Mouse (Mus musculus) ES-Bruce4 (cell line): ENCODE measurements around the gene Cmtm2b. TPM values are rescaled to one million over a fixed set of nuclear protein-coding genes. Genes with fewer than 3 reads are reported as not detected.

Experiments used
- H3K27ac ChIP-seq: 2 replicates; pipeline ENCODE4 v1.5.1; 2012; ENCODE audit warnings: low read length, inconsistent platforms; ENCODE audit not compliant: insufficient read depth
- H3K27me3 ChIP-seq: 2 replicates; pipeline ENCODE4 v1.6.1; 2012; ENCODE audit warnings: mild to moderate bottlenecking, low read length, inconsistent platforms; ENCODE audit not compliant: control insufficient read depth, poor library complexity, insufficient read depth, severe bottlenecking
- H3K36me3 ChIP-seq: 2 replicates; pipeline ENCODE4 v1.6.1; 2012; ENCODE audit warnings: inconsistent platforms, mild to moderate bottlenecking, low read length, moderate library complexity; ENCODE audit not compliant: control insufficient read depth, poor library complexity, insufficient read depth, severe bottlenecking
- H3K4me1 ChIP-seq: one replicate; pipeline ENCODE4 v1.8.1; 2011; ENCODE audit warnings: low read length; ENCODE audit not compliant: control insufficient read depth, insufficient read depth
- H3K4me3 ChIP-seq: 2 replicates; pipeline ENCODE4 v1.5.1; 2011; ENCODE audit warnings: low read depth, mild to moderate bottlenecking, low read length
- H3K9ac ChIP-seq: 2 replicates; pipeline ENCODE4 v1.6.1; 2012; ENCODE audit warnings: low read depth, mild to moderate bottlenecking, inconsistent platforms; ENCODE audit not compliant: poor library complexity, severe bottlenecking
- H3K9me3 ChIP-seq: replicated peaks from 2 replicates; pipeline ENCODE4 v1.6.1; 2012; ENCODE audit warnings: mild to moderate bottlenecking, low read length, inconsistent platforms; ENCODE audit not compliant: control insufficient read depth, poor library complexity, insufficient read depth, severe bottlenecking
- CTCF ChIP-seq: IDR thresholded peaks from one replicate; pipeline ENCODE4 v1.8.1; 2011; ENCODE audit warnings: low read depth, low read length
- EP300 ChIP-seq: IDR thresholded peaks from 2 replicates; pipeline ENCODE4 v1.6.1; 2011; ENCODE audit warnings: low read depth, low read length; ENCODE audit not compliant: insufficient read depth
- POLR2A ChIP-seq: IDR thresholded peaks from one replicate; pipeline ENCODE4 v1.8.1; 2011; ENCODE audit warnings: low read length; ENCODE audit not compliant: insufficient read depth
- polyA plus RNA-seq: library from polyadenylated mRNA; stranded (reverse); fragments of >200 nt; gene quantifications from 2 replicates; pipeline ENCODE4 v1.2.4, GENCODE M21; 2011; ENCODE audit warnings: low read depth; ENCODE audit not compliant: missing spikeins, insufficient read depth, insufficient read length

Gene Cmtm2b
- polyA plus RNA-seq, 1 experiment, result not detected

DNA sequence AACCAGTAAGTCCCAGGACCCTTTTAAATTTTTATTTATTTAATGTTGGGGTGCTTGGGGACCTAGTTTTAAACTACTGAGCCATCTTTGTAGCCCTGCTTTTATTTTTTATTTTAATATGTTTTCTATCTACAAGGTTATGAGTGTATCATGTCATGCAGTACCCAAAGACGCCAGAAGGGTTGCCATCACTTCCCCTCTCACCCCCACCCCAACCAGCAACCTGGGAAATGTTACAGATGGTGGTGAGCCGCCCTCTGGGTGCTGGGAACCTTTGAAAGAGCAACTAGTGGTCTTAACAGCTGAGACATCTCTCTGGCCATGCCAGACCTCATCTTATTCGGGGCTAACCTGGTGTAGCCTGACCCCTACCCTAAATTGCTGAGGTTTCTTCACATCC lies 15.9 kb downstream of the Cmtm2b start:
- no peaks in the 10 kb centered on the region; the same call in 1 of the 2 replicates for H3K27me3 ChIP-seq
- H3K9ac ChIP-seq, result no peak overlapping the region
- H3K27ac ChIP-seq, result no peak overlapping the region
- no peaks in the 10 kb centered on the region for H3K4me1 ChIP-seq
- TF ChIP-seq CTCF, result no peak
- TF ChIP-seq EP300, result no peak
- TF ChIP-seq POLR2A, result no peak
- H3K4me3 ChIP-seq, result no peak overlapping the region
- no peaks in the 10 kb centered on the region for H3K36me3 ChIP-seq
- H3K9me3 ChIP-seq, result no peaks in the 10 kb centered on the region

DNA sequence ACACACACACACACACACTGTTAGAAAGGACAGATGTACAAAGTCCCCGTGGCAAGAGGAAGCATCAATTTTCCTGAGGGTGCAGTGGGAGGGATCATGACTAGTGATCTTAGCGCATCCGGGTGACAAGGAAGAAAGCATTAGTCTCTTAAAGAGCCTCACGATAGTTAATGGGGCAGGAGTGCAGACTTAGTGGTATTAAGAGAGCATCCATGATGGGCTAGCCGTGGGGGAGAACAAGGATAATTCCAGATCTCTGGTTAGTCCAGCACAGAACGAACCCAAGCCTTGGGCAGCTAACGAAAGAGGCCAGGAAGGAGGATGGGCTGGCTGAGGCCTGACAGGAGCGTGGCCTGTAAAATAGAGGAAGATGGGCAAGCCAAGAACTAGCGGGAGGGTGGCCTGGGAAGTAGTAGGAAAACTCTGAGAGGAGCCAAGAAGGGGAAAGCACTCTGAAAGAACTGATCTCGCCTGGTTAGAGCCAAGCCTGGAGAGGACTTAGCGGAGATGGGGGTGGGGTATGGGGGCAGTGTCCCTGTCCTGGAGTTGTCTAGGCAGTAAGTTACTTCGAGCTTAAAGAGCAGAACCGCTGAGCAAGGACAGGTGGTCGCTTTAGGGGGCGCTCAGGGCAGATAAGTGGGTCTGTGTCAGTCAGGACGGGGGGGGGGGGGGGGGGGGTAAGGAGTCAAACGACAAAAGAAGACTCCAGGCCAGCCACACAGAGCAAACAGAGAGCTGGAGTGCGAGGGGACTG lies 17.4 kb downstream of the Cmtm2b start, which contains the start of gene Cmtm3:
Gene Cmtm3 (plus strand): TSS at position 182 of the 754 bp plus-strand sequence.
- Histone ChIP-seq H3K27ac (no peak within 1 kb of the TSS), H3K4me3 (peak within 1 kb of the TSS; percentile 74), H3K4me1 (no peaks in the 10 kb centered on the region), H3K27me3 (no peaks in the 10 kb centered on the region; the same call in 1 of the 2 replicates), H3K9ac (peak within 1 kb of the TSS; percentile 62), H3K9me3 (no peaks in the 10 kb centered on the region), H3K36me3 (no peaks in the 10 kb centered on the region)
- TF ChIP-seq POLR2A, result no peak

DNA sequence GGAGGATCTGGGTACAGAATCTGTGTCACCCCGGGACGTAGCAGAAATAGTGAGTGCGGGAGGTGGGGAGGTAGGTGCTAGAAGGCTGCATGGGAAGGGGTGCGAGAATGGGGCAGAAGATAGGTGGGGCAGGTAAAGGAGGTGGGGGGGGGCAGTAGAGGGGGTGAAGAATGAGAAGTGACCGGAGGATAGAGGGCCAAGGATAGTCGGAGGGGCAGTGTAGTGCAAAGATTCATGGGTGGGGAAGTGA lies 17.9 kb downstream of the Cmtm2b start:
- H3K36me3 ChIP-seq, result no peaks in the 10 kb centered on the region
- H3K27ac ChIP-seq, result no peak overlapping the region
- H3K9ac ChIP-seq, result peak overlapping the region; percentile 62
- H3K4me1 ChIP-seq, result no peaks in the 10 kb centered on the region
- no peaks in the 10 kb centered on the region for H3K9me3 ChIP-seq
- peak overlapping the region; percentile 74 for H3K4me3 ChIP-seq
- H3K27me3 ChIP-seq, result no peaks in the 10 kb centered on the region; the same call in 1 of the 2 replicates
- TF ChIP-seq CTCF (no peak), EP300 (no peak), POLR2A (no peak)

DNA sequence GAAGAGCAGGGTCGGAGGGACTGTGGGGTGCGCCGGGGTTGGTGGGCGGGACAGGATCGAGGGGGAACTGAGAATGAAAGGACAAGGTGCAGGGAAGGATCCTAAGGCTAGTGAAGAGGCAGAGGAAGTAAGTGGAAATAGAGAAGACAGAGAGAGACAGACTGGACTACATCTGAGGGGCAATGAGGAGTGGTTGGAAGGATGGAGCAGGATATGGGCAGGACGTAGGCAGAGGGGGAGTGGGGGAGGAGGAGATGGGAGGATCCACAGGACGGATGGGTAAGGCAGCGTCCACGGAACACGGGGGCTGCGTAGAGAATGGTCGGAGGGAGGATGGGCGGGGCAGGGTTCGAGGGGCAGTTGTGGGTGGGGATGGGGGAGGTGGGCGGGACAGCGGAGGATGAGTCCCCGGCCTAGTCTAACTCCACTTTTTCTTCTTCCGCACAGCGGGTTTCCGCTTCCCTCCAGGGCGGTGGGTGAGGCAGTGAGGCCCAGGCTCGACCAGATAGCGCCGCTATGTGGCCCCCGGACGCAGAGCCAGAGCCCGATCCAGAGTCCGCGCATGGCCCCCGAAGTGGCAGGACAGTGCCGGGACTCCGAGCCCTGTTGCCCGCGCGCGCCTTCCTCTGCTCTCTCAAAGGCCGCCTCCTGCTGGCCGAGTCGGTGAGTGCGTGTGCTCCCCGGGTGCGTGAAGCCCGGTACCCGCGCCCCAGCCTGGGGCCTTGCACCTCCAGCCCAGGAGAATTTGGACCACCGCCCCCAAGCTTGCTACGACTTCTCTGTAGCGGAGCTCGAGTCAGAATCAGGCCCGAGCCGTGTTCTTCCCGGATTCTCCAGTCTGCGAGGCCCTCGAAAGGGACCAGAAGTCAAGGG lies 18.4 kb downstream of the Cmtm2b start:
- Histone ChIP-seq H3K9ac (peak overlapping the region; percentile 62), H3K4me1 (no peaks in the 10 kb centered on the region), H3K27me3 (no peaks in the 10 kb centered on the region), H3K27ac (no peak overlapping the region), H3K4me3 (peak overlapping the region; percentile 74), H3K9me3 (no peaks in the 10 kb centered on the region), H3K36me3 (no peaks in the 10 kb centered on the region)
- TF ChIP-seq EP300 (no peak), CTCF (peak; percentile 39)

DNA sequence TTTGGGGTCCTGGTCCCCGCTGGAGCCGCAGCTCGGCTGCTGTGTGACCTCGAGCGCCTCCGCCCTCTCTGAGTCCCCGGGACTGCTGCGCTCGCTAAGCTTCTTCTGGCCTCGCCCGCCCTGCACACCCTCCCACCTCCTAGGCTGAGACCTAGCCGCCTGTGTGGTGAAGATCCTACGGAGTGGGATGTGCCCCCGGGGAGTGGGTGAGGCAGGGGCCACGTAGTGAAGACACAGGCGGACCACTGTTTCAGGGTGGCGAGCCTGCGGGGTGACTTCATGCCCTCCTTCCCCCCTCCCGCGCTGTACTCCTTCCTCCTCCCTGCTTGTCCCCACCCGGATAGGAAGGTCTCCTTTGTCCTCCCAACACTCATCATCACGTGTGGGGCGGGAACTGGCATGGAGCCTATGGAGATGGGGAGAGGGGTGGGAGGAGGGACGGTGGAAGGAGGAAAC lies 19.1 kb downstream of the Cmtm2b start:
- Histone ChIP-seq H3K9me3 (no peaks in the 10 kb centered on the region), H3K27ac (no peak overlapping the region), H3K27me3 (no peaks in the 10 kb centered on the region), H3K4me1 (no peaks in the 10 kb centered on the region), H3K9ac (peak overlapping the region; percentile 62), H3K4me3 (peak overlapping the region; percentile 74), H3K36me3 (no peaks in the 10 kb centered on the region)
- TF ChIP-seq CTCF, result no peak

DNA sequence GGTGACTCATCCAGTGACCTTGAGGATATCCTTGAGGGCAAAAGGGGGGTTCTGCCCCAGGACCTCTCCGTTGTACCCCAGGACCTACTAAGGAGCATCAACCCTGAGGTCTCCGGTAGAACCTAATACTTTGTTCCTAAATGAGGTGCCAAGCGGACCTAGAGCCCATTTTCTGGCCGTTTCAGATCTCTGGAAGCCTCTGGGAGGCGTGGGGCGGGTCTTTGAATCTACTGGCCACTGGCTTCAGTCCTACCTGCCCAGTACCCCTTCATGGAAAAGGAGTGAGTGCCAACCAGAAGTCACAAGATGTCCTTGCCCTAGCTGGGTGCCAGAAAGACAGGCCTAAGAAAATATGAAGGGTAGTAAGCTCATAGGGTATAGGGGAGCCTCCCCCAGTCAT lies 19.6 kb downstream of the Cmtm2b start:
- no peak overlapping the region for H3K27ac ChIP-seq
- no peaks in the 10 kb centered on the region for H3K36me3 ChIP-seq
- no peak for TF ChIP-seq EP300
- no peak for TF ChIP-seq POLR2A
- no peak for TF ChIP-seq CTCF
- peak overlapping the region; percentile 62; the same call in 1 of the 2 replicates for H3K9ac ChIP-seq
- H3K4me1 ChIP-seq, result no peaks in the 10 kb centered on the region
- H3K27me3 ChIP-seq, result no peaks in the 10 kb centered on the region
- no peaks in the 10 kb centered on the region for H3K9me3 ChIP-seq
- peak overlapping the region; percentile 74; the same call in 1 of the 2 replicates for H3K4me3 ChIP-seq
